Mouse (Mus musculus) 3T3-L1 (cell line): Measurements from ENCODE around the gene Adam8.
A peak's percentile ranks its signal among the peaks of the same experiment; 100 is the strongest.

Experiments
- DNase-seq: peaks from one replicate; pipeline ENCODE4 v3.0.0-alpha.2; 2015; ENCODE audit warnings: low read depth, low spot score

The Adam8 gene

DNA sequence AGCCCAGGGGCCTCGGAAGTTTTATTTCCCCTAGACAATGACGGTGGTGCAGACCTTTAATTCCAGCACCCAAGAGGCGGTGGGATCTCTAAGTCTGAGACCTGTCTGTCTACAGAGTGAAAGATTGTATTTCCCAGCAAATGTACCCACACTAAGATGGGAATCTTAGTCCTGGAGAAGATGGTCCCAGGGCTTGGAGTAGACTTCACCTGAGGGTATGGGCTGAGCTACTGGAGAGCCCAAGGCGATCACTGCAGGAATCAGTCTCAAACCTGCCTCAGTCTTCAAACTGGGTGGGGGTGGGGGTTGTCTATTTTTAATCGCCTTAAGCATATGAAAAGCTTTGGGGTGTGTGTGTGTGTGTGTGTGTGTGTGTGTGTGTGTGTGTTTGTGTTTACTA is 46.3 kb downstream of the Adam8 start:
- DNase-seq = no peak

GRCm38 (mm10) chr7:139945516-139945915 is 46.8 kb downstream of the Adam8 start:
- no peak for DNase-seq

GRCm38 (mm10) chr7:139944291-139945240 is 47.8 kb downstream of the Adam8 start:
- DNase-seq = no peak

DNA sequence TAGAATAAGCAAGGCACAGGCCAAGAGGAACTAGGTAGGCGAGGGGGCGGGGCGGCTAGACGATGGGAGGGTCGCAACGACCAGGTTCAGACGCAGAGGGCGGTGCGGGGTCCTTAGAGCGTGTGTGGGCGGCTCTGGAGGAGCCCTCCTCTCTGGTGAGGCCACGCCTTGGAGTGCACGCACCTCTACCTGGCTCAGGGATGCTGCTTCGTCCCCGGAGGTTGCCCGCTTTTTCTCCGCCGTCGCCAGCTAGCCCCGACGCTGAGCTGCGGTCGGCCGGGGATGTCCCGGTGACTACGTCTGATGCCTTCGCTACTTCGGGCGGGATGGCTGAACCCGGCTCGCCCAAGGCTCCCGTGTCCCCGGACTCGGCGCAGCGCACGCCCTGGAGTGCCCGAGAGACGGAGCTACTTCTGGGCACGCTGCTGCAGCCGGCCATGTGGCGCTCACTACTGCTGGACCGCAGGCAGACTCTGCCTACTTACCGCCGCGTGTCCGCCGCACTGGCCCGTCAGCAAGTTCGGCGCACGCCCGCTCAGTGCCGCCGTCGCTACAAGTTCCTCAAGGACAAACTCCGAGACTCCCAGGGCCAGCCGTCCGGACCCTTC is 48.6 kb downstream of the Adam8 start, which contains the start of gene Utf1:
Gene Utf1, plus strand, starts transcription at position 116 of the 608 bp plus-strand sequence.
- DNase-seq = no peak

DNA sequence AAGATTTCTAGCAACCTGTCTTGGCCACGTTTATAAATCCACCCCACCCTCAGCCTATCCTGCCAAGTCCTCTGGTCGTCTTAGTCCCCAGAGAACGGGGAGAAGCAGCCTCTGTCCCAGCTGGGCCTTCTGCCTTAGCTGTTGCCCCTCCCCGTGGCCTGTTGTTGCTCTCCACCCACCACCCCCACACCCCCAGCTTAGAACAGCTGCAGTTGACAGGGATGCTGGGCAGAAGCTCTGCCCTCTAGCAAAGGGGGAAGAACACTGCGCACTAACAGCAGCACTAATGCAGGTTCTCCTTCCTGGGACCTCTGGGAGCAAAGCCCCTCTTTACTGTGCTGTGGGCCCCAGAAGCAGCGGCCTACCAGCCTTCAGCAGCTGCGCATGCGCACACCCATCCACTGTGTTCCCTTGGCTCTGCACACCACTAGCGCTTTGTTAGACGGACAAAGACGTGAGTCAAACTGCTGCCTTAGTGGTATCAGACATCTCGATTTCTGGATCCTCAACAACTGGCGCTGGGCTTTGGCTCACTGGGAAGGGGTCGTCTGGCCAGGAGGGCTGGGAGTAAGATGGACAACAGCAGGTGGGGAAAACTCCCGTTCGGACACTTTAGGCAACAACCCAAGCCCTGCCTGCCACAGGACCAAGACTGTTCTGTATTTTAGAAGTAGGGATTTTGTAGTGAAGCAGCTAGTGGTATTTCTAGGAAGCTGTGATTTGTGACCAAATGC is 51.7 kb downstream of the Adam8 start:
- DNase-seq = no peak

GRCm38 (mm10) chr7:139937810-139938209 is 54.6 kb downstream of the Adam8 start:
- DNase-seq = no peak

DNA sequence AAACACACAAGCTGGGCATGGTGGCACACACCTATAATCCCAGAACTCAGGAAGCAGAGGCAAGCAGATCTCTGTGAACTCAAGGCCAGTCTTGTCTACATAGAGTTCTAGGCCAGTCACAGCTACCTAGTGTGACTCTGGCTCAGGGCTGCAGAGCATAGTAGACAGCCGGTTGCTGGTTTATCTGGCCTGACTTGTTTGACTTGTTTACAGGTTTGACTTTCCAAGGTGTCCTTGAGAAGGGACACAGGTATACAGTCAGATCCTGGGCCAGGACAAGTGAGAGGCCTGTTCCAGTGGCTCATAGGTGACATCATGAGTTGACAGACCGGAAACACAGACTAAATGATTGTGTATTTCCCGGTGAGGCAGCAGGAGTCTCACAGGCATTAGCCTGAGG is 55.2 kb downstream of the Adam8 start:
- DNase-seq = no peak

DNA sequence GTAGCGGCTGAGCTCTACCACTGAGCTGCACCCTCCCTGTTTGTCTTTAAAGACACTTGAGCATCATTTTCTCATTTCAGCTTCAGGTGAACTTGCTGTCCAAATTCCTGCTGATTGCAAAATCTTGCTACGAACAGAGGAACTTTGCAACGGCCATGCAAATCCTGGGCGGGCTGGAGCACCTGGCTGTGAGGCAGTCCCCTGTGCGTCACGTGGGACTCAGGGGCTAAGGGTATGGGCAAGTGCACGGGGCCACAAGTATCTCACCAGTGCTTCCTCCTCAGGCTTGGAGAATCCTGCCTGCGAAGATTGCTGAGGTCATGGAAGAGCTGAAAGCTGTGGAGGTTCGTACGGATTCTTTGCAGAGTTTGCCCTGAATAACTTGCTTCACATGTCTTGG is 55.7 kb downstream of the Adam8 start:
- no peak for DNase-seq

- peak; percentile 25 for DNase-seq
Observed at GRCm38 (mm10) chr7:139930732-139931131, 61.6 kb downstream of the Adam8 start.
